Mouse (Mus musculus): ENCODE results near the gene Theg.

- no peak for TF ChIP-seq POLR2A (IDR thresholded peaks at IDR 0.05; ENCODE audit: low read depth, low read length)
- no peak for TF ChIP-seq CTCF (conservative IDR thresholded peaks at IDR 0.05; ENCODE audit: insufficient read depth, insufficient read length, low read depth, low read length)
These were observed 10.8 kb upstream of the Theg start for GRCm38 (mm10) chr10:79597936-79598230.

Measured in kidney, adult 2 months (tissue).